Mouse (Mus musculus) megakaryocyte, embryonic 14.5 days (primary cell): ENCODE data around the gene Epha4.

Source experiments
- FLI1 ChIP-seq: IDR thresholded peaks from 2 replicates; pipeline ENCODE4 v1.6.1; 2012; ENCODE audit warnings: low read length, inconsistent platforms, mixed read lengths
- GATA1 ChIP-seq: IDR thresholded peaks from 3 replicates; pipeline ENCODE4 v1.6.1; 2012; ENCODE audit warnings: mixed read lengths, low read length, inconsistent platforms, borderline replicate concordance

DNA sequence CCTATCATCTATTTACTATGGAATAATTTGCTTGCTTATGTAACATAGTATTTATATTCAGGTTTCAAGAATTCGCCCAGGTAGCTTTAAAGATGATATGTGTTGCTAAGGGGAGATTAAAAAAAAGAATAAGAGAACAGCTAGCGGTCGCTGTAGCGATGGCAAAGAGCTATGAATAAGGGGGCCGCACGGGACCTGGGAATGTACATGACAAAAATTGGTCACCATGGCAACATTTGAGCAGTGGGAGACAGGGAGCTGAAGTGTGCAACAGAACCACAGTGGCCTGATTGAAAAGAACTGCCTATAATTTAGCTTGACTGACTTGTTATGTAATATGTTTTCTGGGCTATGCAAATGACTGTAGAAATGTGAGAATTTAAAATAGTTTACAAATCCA, 30.8 kb upstream of the Epha4 start:
- TF ChIP-seq GATA1 (no peak), FLI1 (no peak)
